In the genomic region with DNA sequence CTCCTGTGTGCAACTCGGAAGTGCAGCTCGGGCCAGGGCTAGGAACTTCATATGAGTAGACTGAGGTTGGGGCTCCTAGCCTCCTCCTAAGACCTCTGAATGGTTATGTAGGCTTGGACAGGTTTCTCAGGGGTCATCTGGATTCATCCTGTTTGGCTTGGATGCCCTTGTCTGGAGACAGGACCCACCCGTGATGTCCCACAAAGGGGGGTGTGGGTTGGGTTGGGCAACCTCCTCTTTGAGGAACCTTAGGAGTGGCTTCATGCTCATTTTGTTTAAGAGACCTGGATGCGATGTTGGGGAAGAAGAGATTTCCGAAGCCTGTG, we compare ENCODE assay signal across 8 mouse cellular contexts. TPM values are rescaled to one million over a fixed set of nuclear protein-coding genes. Genes with fewer than 3 reads are reported as not detected.
DNase-seq lines count a peak whose midpoint lies in the region; ATAC-seq and TF ChIP-seq lines count a peak whose summit lies in the region.

No protein-coding gene starts in this region.

- peak overlapping the region; percentile 96 for H3K27ac ChIP-seq in lung, embryonic 15.5 days
- H3K27ac ChIP-seq in embryonic facial prominence, embryonic 13.5 days = peak overlapping the region; percentile 99
- H3K27ac ChIP-seq in intestine, embryonic 14.5 days (ENCODE audit: low read depth) = peak overlapping the region; percentile 98
- peak overlapping the region; percentile 68; the same call in 1 of the 2 replicates for H3K27ac ChIP-seq in midbrain, embryonic 16.5 days (ENCODE audit: low read length)

- no peak for DNase-seq in lung, adult 2 months
- no peak for DNase-seq in intestine, embryonic 14.5 days (ENCODE audit: low spot score)
- no peak for DNase-seq in Muller cell, postnatal 12 days (ENCODE audit: inconsistent ontology term)
- DNase-seq in adrenal gland, postnatal 36 days = no peak
- DNase-seq in right cerebral cortex, postnatal 36 days (ENCODE audit: low spot score in 2 of 2) = no peak

- TF ChIP-seq CTCF in lung, adult 2 months (IDR thresholded peaks at IDR 0.05; ENCODE audit: insufficient read depth, low read length) = no peak

- ATAC-seq in lung, embryonic 15.5 days (ENCODE audit: borderline replicate concordance, extremely low read depth, low FRiP score, low TSS enrichment) = no peak
- ATAC-seq in embryonic facial prominence, embryonic 13.5 days (ENCODE audit: insufficient number of reproducible peaks, insufficient read depth, low FRiP score, low TSS enrichment, low read depth) = no peak
- no peak for ATAC-seq in intestine, embryonic 14.5 days (replicated peaks; ENCODE audit: low FRiP score, low TSS enrichment, low read depth)
- ATAC-seq in midbrain, embryonic 16.5 days = no peak

- H3K4me1 ChIP-seq in lung, embryonic 15.5 days = peaks cover 38% of the 10 kb centered on the region
- H3K4me1 ChIP-seq in lung, adult 2 months (ENCODE audit: control insufficient read depth, insufficient read depth, low read length) = peaks cover 43% of the 10 kb centered on the region
- peaks cover 43% of the 10 kb centered on the region for H3K4me1 ChIP-seq in embryonic facial prominence, embryonic 13.5 days
- H3K4me1 ChIP-seq in intestine, embryonic 14.5 days (replicated peaks; ENCODE audit: control insufficient read depth, insufficient read depth, low read length) = peaks cover 30% of the 10 kb centered on the region
- H3K4me1 ChIP-seq in midbrain, embryonic 16.5 days (ENCODE audit: control insufficient read depth, insufficient read depth, low read length) = peaks cover 30% of the 10 kb centered on the region

- no peaks in the 10 kb centered on the region for H3K27me3 ChIP-seq in lung, embryonic 15.5 days
- no peaks in the 10 kb centered on the region for H3K27me3 ChIP-seq in embryonic facial prominence, embryonic 13.5 days
- H3K27me3 ChIP-seq in intestine, embryonic 14.5 days (replicated peaks; ENCODE audit: control insufficient read depth, insufficient read depth, low read length) = no peaks in the 10 kb centered on the region
- no peaks in the 10 kb centered on the region for H3K27me3 ChIP-seq in midbrain, embryonic 16.5 days (ENCODE audit: control insufficient read depth, insufficient read depth, low read depth, low read length)

- H3K9ac ChIP-seq in lung, embryonic 15.5 days = peak overlapping the region; percentile 91
- peak overlapping the region; percentile 95 for H3K9ac ChIP-seq in embryonic facial prominence, embryonic 13.5 days
- peak overlapping the region; percentile 88 for H3K9ac ChIP-seq in intestine, embryonic 14.5 days (ENCODE audit: low read length)
- H3K9ac ChIP-seq in midbrain, embryonic 16.5 days (ENCODE audit: low read depth, low read length) = no peak overlapping the region

- H3K9me3 ChIP-seq in lung, embryonic 15.5 days = no peaks in the 10 kb centered on the region
- H3K9me3 ChIP-seq in embryonic facial prominence, embryonic 13.5 days = no peaks in the 10 kb centered on the region
- no peaks in the 10 kb centered on the region for H3K9me3 ChIP-seq in intestine, embryonic 14.5 days (ENCODE audit: control insufficient read depth, low read length)
- no peaks in the 10 kb centered on the region for H3K9me3 ChIP-seq in midbrain, embryonic 16.5 days (replicated peaks; ENCODE audit: control insufficient read depth, low read length, poor library complexity, severe bottlenecking)

- H3K4me2 ChIP-seq in lung, embryonic 15.5 days = peak overlapping the region; percentile 86
- H3K4me2 ChIP-seq in embryonic facial prominence, embryonic 13.5 days = peak overlapping the region; percentile 82
- H3K4me2 ChIP-seq in intestine, embryonic 14.5 days (ENCODE audit: low read length) = peak overlapping the region; percentile 97
- peak overlapping the region; percentile 99 for H3K4me2 ChIP-seq in midbrain, embryonic 16.5 days (ENCODE audit: low read length)

- peaks cover 47% of the 10 kb centered on the region for H3K36me3 ChIP-seq in lung, embryonic 15.5 days
- peaks cover 49% of the 10 kb centered on the region for H3K36me3 ChIP-seq in embryonic facial prominence, embryonic 13.5 days
- H3K36me3 ChIP-seq in intestine, embryonic 14.5 days (ENCODE audit: control insufficient read depth, insufficient read depth, low read length) = peaks cover 51% of the 10 kb centered on the region
- peaks cover 11% of the 10 kb centered on the region for H3K36me3 ChIP-seq in midbrain, embryonic 16.5 days (ENCODE audit: control insufficient read depth, insufficient read depth, low read length)

- peak overlapping the region; percentile 95 for H3K4me3 ChIP-seq in lung, embryonic 15.5 days
- H3K4me3 ChIP-seq in lung, adult 2 months (replicated peaks; ENCODE audit: extremely low read depth, low read depth, low read length) = no peak overlapping the region
- peak overlapping the region; percentile 92 for H3K4me3 ChIP-seq in embryonic facial prominence, embryonic 13.5 days
- H3K4me3 ChIP-seq in intestine, embryonic 14.5 days (ENCODE audit: low read depth, low read length) = peak overlapping the region; percentile 73
- no peak overlapping the region for H3K4me3 ChIP-seq in midbrain, embryonic 16.5 days (ENCODE audit: low read depth, low read length)

- 65% methylated on average over 5 of the region's 5 CpGs for WGBS in lung, embryonic 15.5 days
- WGBS in lung, adult 2 months = 35% methylated on average over 5 of the region's 5 CpGs
- WGBS in embryonic facial prominence, embryonic 13.5 days = 73% methylated on average over 5 of the region's 5 CpGs
- 52% methylated on average over 5 of the region's 5 CpGs for WGBS in intestine, embryonic 14.5 days
- 43% methylated on average over 5 of the region's 5 CpGs for WGBS in midbrain, embryonic 16.5 days

- no peak for TF ChIP-seq POLR2A in lung, adult 2 months (IDR thresholded peaks at IDR 0.05; ENCODE audit: borderline replicate concordance, extremely low read depth, low read depth, low read length)

RNA-seq across cellular contexts. Expression of gene Bysl, which starts 14.5 kb away (rescaled TPM):
- polyA plus RNA-seq in lung, embryonic 15.5 days (2015; fragmentation: Nextera tagmentation; extraction: Ambion mirVana) = 21.9 and 22.9 TPM in 2 replicates
- 7.4 and 9.8 TPM in 2 replicates for polyA plus RNA-seq in lung, adult 2 months (2012; rRNA removed)
- polyA plus RNA-seq in embryonic facial prominence, embryonic 13.5 days (2015; fragmentation: Nextera tagmentation; extraction: Ambion mirVana) = 23.0 and 26.6 TPM in 2 replicates
- 25.7 and 27.4 TPM in 2 replicates for polyA plus RNA-seq in intestine, embryonic 14.5 days (2014; fragmentation: Nextera tagmentation; extraction: Ambion mirVana)
- 38.6 and 40.7 TPM in 2 replicates for polyA plus RNA-seq in midbrain, embryonic 16.5 days (2015; fragmentation: Nextera tagmentation; extraction: Ambion mirVana)
- total RNA-seq in adrenal gland, postnatal 36 days (2021) = 10 to 100 TPM; 18.7 to 24.8 TPM

RNA-seq across cellular contexts. Expression of gene Med20, which starts 14.6 kb away (rescaled TPM):
- 47.8 and 50.3 TPM in 2 replicates for polyA plus RNA-seq in lung, embryonic 15.5 days (2015; fragmentation: Nextera tagmentation; extraction: Ambion mirVana)
- 20.0 and 27.3 TPM in 2 replicates for polyA plus RNA-seq in lung, adult 2 months (2012; rRNA removed)
- polyA plus RNA-seq in embryonic facial prominence, embryonic 13.5 days (2015; fragmentation: Nextera tagmentation; extraction: Ambion mirVana) = 52.9 and 60.1 TPM in 2 replicates
- 45.2 and 48.2 TPM in 2 replicates for polyA plus RNA-seq in intestine, embryonic 14.5 days (2014; fragmentation: Nextera tagmentation; extraction: Ambion mirVana)
- 47.0 and 47.7 TPM in 2 replicates for polyA plus RNA-seq in midbrain, embryonic 16.5 days (2015; fragmentation: Nextera tagmentation; extraction: Ambion mirVana)
- 10 to 100 TPM; 39.5 to 40.0 TPM for total RNA-seq in adrenal gland, postnatal 36 days (2021)

RNA-seq across cellular contexts. Expression of gene Gm20517, which starts 14.6 kb away (rescaled TPM):
- polyA plus RNA-seq in lung, embryonic 15.5 days (2015; fragmentation: Nextera tagmentation; extraction: Ambion mirVana) = 0.35 and 1.7 TPM in 2 replicates
- 0.45 and 0.52 TPM in 2 replicates for polyA plus RNA-seq in lung, adult 2 months (2012; rRNA removed)
- 0.96 and 2.4 TPM in 2 replicates for polyA plus RNA-seq in embryonic facial prominence, embryonic 13.5 days (2015; fragmentation: Nextera tagmentation; extraction: Ambion mirVana)
- 1.6 and 1.8 TPM in 2 replicates for polyA plus RNA-seq in intestine, embryonic 14.5 days (2014; fragmentation: Nextera tagmentation; extraction: Ambion mirVana)
- polyA plus RNA-seq in midbrain, embryonic 16.5 days (2015; fragmentation: Nextera tagmentation; extraction: Ambion mirVana) = 1.3 and 2.0 TPM in 2 replicates
- 1 to 10 TPM; 3.4 to 3.7 TPM for total RNA-seq in adrenal gland, postnatal 36 days (2021)

RNA-seq across cellular contexts. Expression of gene Usp49, which starts 33.7 kb away (rescaled TPM):
- 4.2 and 4.3 TPM in 2 replicates for polyA plus RNA-seq in lung, embryonic 15.5 days (2015; fragmentation: Nextera tagmentation; extraction: Ambion mirVana)
- 6.4 and 6.7 TPM in 2 replicates for polyA plus RNA-seq in lung, adult 2 months (2012; rRNA removed)
- polyA plus RNA-seq in embryonic facial prominence, embryonic 13.5 days (2015; fragmentation: Nextera tagmentation; extraction: Ambion mirVana) = 6.2 and 6.4 TPM in 2 replicates
- polyA plus RNA-seq in intestine, embryonic 14.5 days (2014; fragmentation: Nextera tagmentation; extraction: Ambion mirVana) = 5.3 and 6.5 TPM in 2 replicates
- 5.3 and 7.3 TPM in 2 replicates for polyA plus RNA-seq in midbrain, embryonic 16.5 days (2015; fragmentation: Nextera tagmentation; extraction: Ambion mirVana)
- total RNA-seq in adrenal gland, postnatal 36 days (2021) = 1 to 10 TPM; 4.1 to 5.6 TPM

Comparison
In these comparisons a context has a peak if more than half of its experiments do, and no peak if none do; other contexts are left out.
1. H3K4me3 ChIP-seq: peak in lung, embryonic 15.5 days (single experiment), embryonic facial prominence, embryonic 13.5 days (single experiment) and intestine, embryonic 14.5 days (single experiment); none in lung, adult 2 months (single experiment) and midbrain, embryonic 16.5 days (single experiment).
2. Peak in every context shown above with its lines, with median percentiles within 50 percentile points of each other: H3K27ac ChIP-seq and H3K4me2 ChIP-seq.